In the genomic region with DNA sequence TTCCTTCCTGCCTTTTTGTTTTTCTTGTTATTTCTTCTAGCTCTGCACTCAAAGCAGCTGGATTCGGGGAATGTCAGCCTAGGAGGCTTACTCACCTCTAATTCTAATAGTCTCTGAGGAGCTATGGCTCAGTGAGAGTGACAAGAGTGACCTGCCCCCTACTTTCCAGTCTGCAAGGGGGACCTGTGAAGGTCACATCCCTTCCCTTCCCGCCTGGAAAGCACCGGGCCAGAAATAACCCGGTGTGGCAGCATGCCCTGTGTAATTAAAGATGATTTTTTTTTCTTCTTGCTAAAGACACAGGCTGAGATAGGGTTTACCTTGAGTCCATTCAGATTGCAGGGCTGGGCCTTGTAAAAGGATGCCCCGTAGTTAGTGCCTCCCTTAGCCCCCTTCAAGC, we compare ENCODE assay signal across 21 mouse cellular contexts.
DNase-seq lines count a peak whose midpoint lies in the region; ATAC-seq and TF ChIP-seq lines count a peak whose summit lies in the region.
"Had no signal": no experiment of that assay in that cellular context is flagged by ENCODE, and none has a peak within 500 bp of the region (broad histone marks: within the 10 kb centered on the region; RNA-seq: fewer than 3 reads in every experiment).

No protein-coding gene starts in this region.

- H3K27me3 ChIP-seq in heart, embryonic 10.5 days (ENCODE audit: insufficient read depth, poor library complexity, severe bottlenecking), result peaks cover 6% of the 10 kb centered on the region
- no peaks in the 10 kb centered on the region for H3K27me3 ChIP-seq in kidney, postnatal 0 days (ENCODE audit: insufficient read depth, low read length)
- H3K27me3 ChIP-seq: forebrain, embryonic 12.5 days; midbrain, embryonic 12.5 days had no signal

- peaks cover 39% of the 10 kb centered on the region for H3K4me1 ChIP-seq in heart, embryonic 10.5 days
- peaks cover 10% of the 10 kb centered on the region for H3K4me1 ChIP-seq in kidney, postnatal 0 days (replicated peaks; ENCODE audit: insufficient read depth, low read length)

- H3K9me3 ChIP-seq in heart, embryonic 10.5 days, result no peaks in the 10 kb centered on the region
- H3K9me3 ChIP-seq in kidney, postnatal 0 days (replicated peaks; ENCODE audit: low read length), result no peaks in the 10 kb centered on the region
- H3K9me3 ChIP-seq: forebrain, embryonic 12.5 days; midbrain, embryonic 12.5 days had no signal

- no peaks in the 10 kb centered on the region for H3K36me3 ChIP-seq in heart, embryonic 10.5 days
- H3K36me3 ChIP-seq in kidney, postnatal 0 days (ENCODE audit: insufficient read depth, low read length), result no peaks in the 10 kb centered on the region
- H3K36me3 ChIP-seq: forebrain, embryonic 12.5 days; midbrain, embryonic 12.5 days had no signal

- no peak overlapping the region for H3K4me3 ChIP-seq in heart, embryonic 10.5 days
- no peak overlapping the region for H3K4me3 ChIP-seq in kidney, postnatal 0 days (replicated peaks; ENCODE audit: low read depth, low read length)
- H3K4me3 ChIP-seq: forebrain, embryonic 12.5 days; midbrain, embryonic 12.5 days; myocyte had no signal

- DNase-seq in heart, embryonic 10.5 days (ENCODE audit: low spot score), result no peak
- no peak for DNase-seq in heart, postnatal 36 days
- DNase-seq in kidney, postnatal 0 days (ENCODE audit: low spot score), result peak; percentile 40
- no peak for DNase-seq in kidney, postnatal 25 days
- peak; percentile 27 for DNase-seq in embryo, embryonic 11 days
- peak; percentile 60 for DNase-seq in heart, postnatal 4 days
- no peak for DNase-seq in spleen, postnatal 36 days (ENCODE audit: low spot score in 2 of 2)
- DNase-seq in yolk sac, embryonic 10.5 days (ENCODE audit: low spot score), result no peak
- DNase-seq: adrenal gland, postnatal 25 days; B cell, adult 2 months; cerebellum, adult 18-20 months; gastrocnemius, postnatal 36 days; layer of hippocampus, postnatal 36 days; lung, adult 2 months; lung, postnatal 36 days; right cerebral cortex, adult 18-20 months; thymus, adult 2 months had no signal

- no peak for TF ChIP-seq CTCF in kidney, postnatal 0 days (IDR thresholded peaks at IDR 0.05; ENCODE audit: low read depth)

- no peak overlapping the region for H3K9ac ChIP-seq in kidney, postnatal 0 days (ENCODE audit: low read depth, low read length)
- H3K9ac ChIP-seq: forebrain, embryonic 12.5 days; midbrain, embryonic 12.5 days had no signal

- intact Hi-C loops in heart, postnatal 36 days (cut with DNase I), result no loop called here

- no peak for ATAC-seq in kidney, postnatal 0 days (replicated peaks; ENCODE audit: low FRiP score, low read depth)

- no peak overlapping the region for H3K4me2 ChIP-seq in kidney, postnatal 0 days (ENCODE audit: low read length)
- H3K4me2 ChIP-seq: forebrain, embryonic 12.5 days; liver, embryonic 11.5 days; midbrain, embryonic 12.5 days had no signal

- 25% methylated on average over 5 of the region's 5 CpGs for whole genome bisulfite sequencing in heart, embryonic 10.5 days
- 12% methylated on average over 5 of the region's 5 CpGs for WGBS in kidney, postnatal 0 days

- H3K27ac ChIP-seq in heart, embryonic 10.5 days, result peak overlapping the region; percentile 73
- H3K27ac ChIP-seq in kidney, postnatal 0 days, result no peak overlapping the region
- H3K27ac ChIP-seq: forebrain, embryonic 12.5 days; midbrain, embryonic 12.5 days had no signal

Comparison
In these comparisons a context has a peak if more than half of its experiments do, and no peak if none do; other contexts are left out.
1. DNase-seq: peak in kidney, postnatal 0 days (single experiment), embryo, embryonic 11 days (single experiment) and heart, postnatal 4 days (single experiment); none in heart, embryonic 10.5 days (single experiment), heart, postnatal 36 days (0 of 2), kidney, postnatal 25 days (0 of 2), spleen, postnatal 36 days (0 of 2) and yolk sac, embryonic 10.5 days (single experiment).